Mouse (Mus musculus) heart, postnatal 0 days (tissue): Measurements from ENCODE around the gene Lcmt1. TPM values are rescaled to one million over a fixed set of nuclear protein-coding genes. Genes with fewer than 3 reads are reported as not detected.

Experiments used
- ATAC-seq: fragments of 200-750 bp; cut with Nextera tagmentation; 2 replicates; pipeline ENCODE4 v1.8.0; 2017; ENCODE audit warnings: low read depth, moderate number of reproducible peaks, moderate library complexity; ENCODE audit not compliant: insufficient read depth
- DNase-seq: peaks from one replicate; pipeline ENCODE4 v3.0.0-alpha.2; 2016; ENCODE audit warnings: low spot score
- H3K27ac ChIP-seq: fragments of 300-500 bp; sonication (generic); 2 replicates; pipeline ENCODE4 v1.5.1; 2014; ENCODE audit warnings: low read depth, mild to moderate bottlenecking
- H3K27me3 ChIP-seq: fragments of 300-500 bp; sonication (generic); 2 replicates; pipeline ENCODE4 v1.6.1; 2014; ENCODE audit warnings: low read length, mixed read lengths; ENCODE audit not compliant: control insufficient read depth, insufficient read depth
- H3K36me3 ChIP-seq: fragments of 300-500 bp; sonication (generic); replicated peaks from 2 replicates; pipeline ENCODE4 v1.6.1; 2014; ENCODE audit warnings: low read length, mixed read lengths; ENCODE audit not compliant: control insufficient read depth, insufficient read depth
- H3K4me1 ChIP-seq: fragments of 300-500 bp; sonication (generic); 2 replicates; pipeline ENCODE4 v1.6.1; 2014; ENCODE audit warnings: antibody characterized with exemption; ENCODE audit not compliant: control insufficient read depth, insufficient read depth
- H3K4me2 ChIP-seq: fragments of 300-500 bp; sonication (generic); 2 replicates; pipeline ENCODE4 v1.6.1; 2014; ENCODE audit warnings: low read depth, mild to moderate bottlenecking, low read length, moderate library complexity
- H3K4me3 ChIP-seq: fragments of 300-500 bp; sonication (generic); 2 replicates; pipeline ENCODE4 v1.5.1; 2014; ENCODE audit warnings: low read depth, low read length
- H3K9ac ChIP-seq: fragments of 300-500 bp; sonication (generic); replicated peaks from 2 replicates; pipeline ENCODE4 v1.6.1; 2014; ENCODE audit warnings: low read depth, low read length, mixed read lengths
- H3K9me3 ChIP-seq: fragments of 300-500 bp; sonication (generic); replicated peaks from 2 replicates; pipeline ENCODE4 v1.6.1; 2016; ENCODE audit warnings: low read length; ENCODE audit not compliant: control insufficient read depth
- CTCF ChIP-seq: IDR thresholded peaks from 2 replicates; pipeline ENCODE4 v1.5.1; 2016; ENCODE audit warnings: antibody characterized with exemption, control low read depth, low read depth
- EP300 ChIP-seq: IDR thresholded peaks from 2 replicates; pipeline ENCODE4 v1.6.1; 2016; ENCODE audit warnings: antibody characterized with exemption, low read depth
- WGBS: fragments of 180-500 bp; shearing (Covaris S2); extraction: QIAGEN DNeasy Blood & Tissue Kit; methylation state at CpG from one replicate; pipeline ENCODE4 v1.1.7; 2014; 5-methylcytosine and 5-hydroxymethylcytosine counted together
- polyA plus RNA-seq: library from polyadenylated mRNA; unstranded; fragments of >200 nt; fragmentation: Nextera tagmentation; extraction: Ambion mirVana; gene quantifications from 2 replicates; pipeline ENCODE4 v1.2.1, GENCODE M21; 2015
- total RNA-seq: library from RNA; depleted of rRNA; stranded (reverse); fragments of >200 nt; gene quantifications from 2 replicates; pipeline ENCODE4 v1.2.3, GENCODE M21; 2014; ENCODE audit warnings: low replicate concordance

Lcmt1 gene
- total and polyA plus RNA-seq, 2 experiments from 2014 or later: 12.4 to 36.2 TPM

DNA sequence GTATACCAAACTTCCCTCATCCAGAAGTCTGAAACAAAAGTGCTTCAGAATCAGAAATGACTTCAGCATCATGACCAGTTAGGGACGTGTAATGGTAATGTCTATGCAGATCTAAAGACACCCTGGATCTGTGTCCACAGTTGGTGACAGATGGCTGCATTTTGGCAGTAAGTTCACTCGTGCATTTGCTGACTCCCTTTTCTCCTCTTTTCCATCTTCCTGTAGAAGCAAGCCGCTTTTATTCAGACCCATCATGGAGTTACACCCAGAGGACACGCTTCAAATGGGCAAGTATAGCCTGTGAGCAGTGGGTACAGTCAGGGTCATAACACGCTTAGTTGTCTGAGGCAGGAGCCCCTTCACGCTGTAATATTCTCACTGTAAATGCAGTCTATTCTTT is 34.6 kb downstream of the Lcmt1 start:
- Histone ChIP-seq H3K36me3 (peaks cover 15% of the 10 kb centered on the region; the same call in 1 of the 2 replicates), H3K4me2 (no peak overlapping the region), H3K27ac (no peak overlapping the region), H3K27me3 (no peaks in the 10 kb centered on the region), H3K9me3 (no peaks in the 10 kb centered on the region), H3K4me3 (no peak overlapping the region), H3K9ac (no peak overlapping the region), H3K4me1 (peaks cover 4% of the 10 kb centered on the region; the same call in 1 of the 2 replicates)
- WGBS: 80% methylated on average over 6 of the region's 6 CpGs
- no peak for TF ChIP-seq CTCF
- TF ChIP-seq EP300: no peak
- DNase-seq (no peak), ATAC-seq (no peak)

DNA sequence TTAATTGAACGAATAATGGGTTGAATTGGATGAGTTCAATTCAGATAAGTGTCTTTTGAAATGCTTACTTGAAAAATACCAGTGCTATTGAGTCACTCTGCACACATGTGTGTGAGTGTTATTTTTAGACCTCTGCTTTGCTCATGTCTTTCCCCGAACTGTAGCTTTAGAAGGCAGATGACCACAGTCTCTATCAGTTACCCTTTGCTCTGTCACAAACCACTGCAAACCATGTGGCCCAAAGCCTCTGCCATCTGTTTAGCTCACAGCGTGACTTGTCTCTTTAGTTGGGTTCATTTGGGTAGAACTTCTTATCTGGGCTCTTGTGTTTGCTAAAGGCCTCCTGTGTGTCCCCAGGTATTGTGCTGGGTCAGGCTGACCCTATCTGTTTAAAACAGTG is 36.0 kb downstream of the Lcmt1 start:
- Histone ChIP-seq H3K36me3 (peaks cover 15% of the 10 kb centered on the region; the same call in 1 of the 2 replicates), H3K9me3 (no peaks in the 10 kb centered on the region), H3K4me1 (peaks cover 4% of the 10 kb centered on the region; the same call in 1 of the 2 replicates), H3K27me3 (no peaks in the 10 kb centered on the region), H3K9ac (no peak overlapping the region), H3K4me2 (no peak overlapping the region), H3K27ac (peak overlapping the region; percentile 4; the same call in 1 of the 2 replicates), H3K4me3 (no peak overlapping the region)
- ATAC-seq (peak; percentile 84), DNase-seq (peak; percentile 55)
- no peak for TF ChIP-seq EP300
- TF ChIP-seq CTCF: no peak
- 14% methylated on average over 3 of the region's 3 CpGs for WGBS

DNA sequence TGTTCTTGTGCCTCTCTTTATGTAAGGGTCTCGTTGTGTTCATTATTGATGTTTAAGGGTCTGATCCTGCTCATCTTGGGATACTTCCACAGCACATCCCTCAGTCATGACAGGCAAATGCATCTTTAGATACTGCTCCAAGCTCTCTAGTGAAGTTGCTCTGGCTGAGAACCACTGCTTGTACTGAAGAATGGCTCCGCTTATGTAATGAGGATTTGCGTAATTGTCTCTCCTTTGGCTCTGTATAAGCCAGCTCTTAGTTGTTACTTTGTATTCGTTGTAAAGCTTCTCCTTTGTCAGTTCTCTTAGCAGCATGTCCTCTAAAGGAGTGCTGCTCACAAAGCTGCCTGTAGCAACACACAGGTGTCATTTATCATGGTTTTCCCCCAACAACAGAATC is 37.4 kb downstream of the Lcmt1 start:
- DNase-seq: no peak
- 89% methylated on average over 4 of the region's 4 CpGs for WGBS

DNA sequence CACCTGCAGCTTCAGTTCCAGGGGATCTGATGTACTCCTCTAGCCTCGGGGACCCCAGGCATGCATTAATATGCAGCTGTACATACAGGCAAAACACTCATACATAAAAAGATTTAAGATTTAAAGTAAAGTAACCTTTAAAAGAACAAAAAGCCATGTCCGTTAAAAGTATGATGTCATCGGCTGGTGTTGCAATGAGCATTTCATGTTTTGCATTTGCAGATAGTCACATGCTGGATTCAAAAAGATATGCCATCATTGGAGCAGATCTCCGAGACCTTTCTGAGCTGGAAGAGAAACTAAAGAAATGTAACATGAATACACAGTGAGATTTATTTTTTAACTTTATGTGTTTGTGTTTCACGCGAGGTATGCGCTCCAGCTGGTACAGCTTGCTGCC is 40.9 kb downstream of the Lcmt1 start:
- H3K4me3 ChIP-seq: no peak overlapping the region

More for the DNA sequence above, 37.4 kb downstream of the Lcmt1 start:
- TF ChIP-seq EP300: no peak
- TF ChIP-seq CTCF: no peak
- peaks cover 4% of the 10 kb centered on the region; the same call in 1 of the 2 replicates for H3K4me1 ChIP-seq
- peaks cover 18% of the 10 kb centered on the region; the same call in 1 of the 2 replicates for H3K36me3 ChIP-seq
- no peak for ATAC-seq
- no peak overlapping the region for H3K27ac ChIP-seq
- no peaks in the 10 kb centered on the region for H3K9me3 ChIP-seq
- H3K4me3 ChIP-seq: no peak overlapping the region
- H3K4me2 ChIP-seq: no peak overlapping the region
- H3K27me3 ChIP-seq: no peaks in the 10 kb centered on the region
- no peak overlapping the region for H3K9ac ChIP-seq

DNA sequence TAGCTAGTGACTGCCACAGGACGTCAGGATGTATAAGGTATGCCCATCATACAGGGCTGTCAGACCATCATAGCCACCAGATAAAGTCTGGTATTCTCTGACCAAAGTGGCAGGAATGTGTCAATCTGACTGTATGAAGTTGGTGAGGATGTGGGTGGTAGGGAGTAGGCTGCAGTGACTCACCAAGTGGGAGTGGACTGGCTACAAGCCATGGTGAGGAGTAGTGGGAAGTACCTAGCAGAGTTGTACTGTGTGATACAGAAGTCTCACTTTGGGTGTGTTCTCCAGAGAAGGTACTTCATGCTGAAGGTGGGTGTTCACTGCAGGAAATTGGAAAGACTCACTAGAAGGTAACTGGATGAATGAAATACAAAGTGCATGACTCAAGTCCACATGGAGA is 41.5 kb downstream of the Lcmt1 start:
- Histone ChIP-seq H3K4me3 (no peak overlapping the region), H3K27me3 (no peaks in the 10 kb centered on the region), H3K9me3 (no peaks in the 10 kb centered on the region), H3K27ac (no peak overlapping the region), H3K4me1 (no peaks in the 10 kb centered on the region), H3K36me3 (peaks cover 6% of the 10 kb centered on the region; the same call in 1 of the 2 replicates), H3K9ac (no peak overlapping the region), H3K4me2 (no peak overlapping the region)
- 12% methylated on average over 1 of the region's 1 CpGs for WGBS
- no peak for TF ChIP-seq CTCF
- TF ChIP-seq EP300: no peak
- ATAC-seq (no peak), DNase-seq (no peak)

More for the DNA sequence above, 40.9 kb downstream of the Lcmt1 start:
- no peak for TF ChIP-seq EP300
- TF ChIP-seq CTCF: no peak
- peaks cover 6% of the 10 kb centered on the region; the same call in 1 of the 2 replicates for H3K36me3 ChIP-seq
- H3K9me3 ChIP-seq: no peaks in the 10 kb centered on the region
- H3K4me1 ChIP-seq: peaks cover 4% of the 10 kb centered on the region; the same call in 1 of the 2 replicates
- ATAC-seq (no peak), DNase-seq (no peak)
- no peak overlapping the region for H3K4me2 ChIP-seq
- no peak overlapping the region for H3K27ac ChIP-seq
- H3K9ac ChIP-seq: no peak overlapping the region
- WGBS: 91% methylated on average over 7 of the region's 7 CpGs
- no peaks in the 10 kb centered on the region for H3K27me3 ChIP-seq

DNA sequence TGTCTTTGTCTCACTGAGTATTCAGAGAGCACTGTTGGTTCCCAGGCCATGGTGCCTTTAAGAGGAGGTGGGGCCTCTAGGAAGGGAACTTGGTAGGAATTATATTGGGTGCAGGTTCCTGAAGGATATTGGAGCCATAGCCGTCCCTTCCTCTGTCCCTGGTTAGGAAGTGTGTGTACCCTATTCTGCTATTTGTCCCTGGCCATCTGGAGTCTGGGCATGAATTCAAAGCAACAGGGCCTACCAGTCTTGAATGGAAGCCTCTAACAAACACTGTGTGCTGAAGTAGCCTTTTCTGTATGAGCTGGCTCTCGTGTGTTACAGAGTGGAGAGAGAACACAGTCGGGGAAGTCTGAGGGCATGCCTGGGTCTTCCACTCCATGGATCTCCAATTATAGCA is 42.6 kb downstream of the Lcmt1 start:
- Histone ChIP-seq H3K9ac (no peak overlapping the region), H3K27me3 (no peaks in the 10 kb centered on the region), H3K4me1 (no peaks in the 10 kb centered on the region), H3K36me3 (peaks cover 6% of the 10 kb centered on the region; the same call in 1 of the 2 replicates), H3K4me3 (no peak overlapping the region), H3K9me3 (no peaks in the 10 kb centered on the region), H3K4me2 (no peak overlapping the region), H3K27ac (no peak overlapping the region)
- DNase-seq (no peak), ATAC-seq (no peak)
- WGBS: 81% methylated on average over 3 of the region's 3 CpGs
- TF ChIP-seq CTCF (no peak), EP300 (no peak)
